Mouse (Mus musculus) embryonic fibroblast, embryonic 13.5 days (primary cell): ENCODE results near the gene Hs6st3.

Source experiments
- CTCF ChIP-seq: IDR thresholded peaks from 2 replicates; pipeline ENCODE4 v1.5.1; 2011; ENCODE audit warnings: mild to moderate bottlenecking, control low read depth, low read length, moderate library complexity, borderline replicate concordance; ENCODE audit not compliant: insufficient read depth
- POLR2A ChIP-seq: IDR thresholded peaks from 2 replicates; pipeline ENCODE4 v1.6.1; 2011; ENCODE audit warnings: low read depth, mild to moderate bottlenecking, control low read depth, low read length, moderate library complexity

DNA sequence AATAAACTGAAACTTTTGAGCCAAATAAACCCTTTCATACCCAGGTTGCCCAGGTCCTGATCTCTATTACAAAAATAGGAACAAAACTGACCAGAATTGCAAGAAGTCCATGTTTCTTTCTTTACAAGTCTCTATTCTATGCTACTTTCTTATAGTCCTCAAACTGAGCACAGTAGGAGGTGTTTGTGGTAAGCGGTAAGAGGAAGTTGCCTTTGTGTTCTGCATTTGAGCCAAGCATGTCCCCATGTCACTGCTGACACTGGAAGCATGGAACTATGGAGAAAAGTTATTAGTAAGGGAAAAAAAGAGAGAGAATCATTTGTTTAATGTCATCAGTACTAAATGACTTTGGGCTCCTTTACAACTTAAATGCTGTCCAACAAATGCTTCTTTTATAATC is 529.3 kb downstream of the Hs6st3 start:
- TF ChIP-seq POLR2A (no peak), CTCF (no peak)
